Mouse (Mus musculus) CH12.LX (cell line): Measurements from ENCODE around the gene Pcna.

Experiments
- CTCF ChIP-seq, 2 experiments: IDR thresholded peaks in 1 of 2; conservative IDR thresholded peaks in 1 of 2; 2 replicates each; pipeline ENCODE4 v1.5.1; 2011 to 2012; ENCODE audit warnings: low read depth in 2 of 2, low read length in 2 of 2, improper control_type of control experiment in 1 of 2, inconsistent platforms in 1 of 2, mild to moderate bottlenecking in 1 of 2, moderate library complexity in 1 of 2
- GABPA ChIP-seq: IDR thresholded peaks from 2 replicates; pipeline ENCODE4 v1.6.1; 2012; ENCODE audit warnings: low read depth, low read length, improper control_type of control experiment, inconsistent platforms; ENCODE audit not compliant: insufficient replicate concordance
- POLR2A ChIP-seq: IDR thresholded peaks from 2 replicates; pipeline ENCODE4 v1.6.1; 2011; ENCODE audit warnings: low read depth, mild to moderate bottlenecking, improper control_type of control experiment, low read length
- POLR2AphosphoS2 ChIP-seq: IDR thresholded peaks from 2 replicates; pipeline ENCODE4 v1.6.1; 2011; ENCODE audit warnings: low read depth, low read length, improper control_type of control experiment
- ZNF384 ChIP-seq: IDR thresholded peaks from 2 replicates; pipeline ENCODE4 v1.6.1; 2012; ENCODE audit warnings: low read depth, low read length, improper control_type of control experiment, inconsistent platforms

- TF ChIP-seq POLR2AphosphoS2 (no peak), POLR2A (peak; percentile 66; the same call in 1 of the 2 replicates), CTCF (conservative IDR thresholded peaks at IDR 0.05 in 1 of 2, IDR thresholded peaks at IDR 0.05 in 1 of 2; ENCODE audit: low read depth in 2 of 2, low read length in 2 of 2) (peak; percentile 49 to 95; a peak in 3 of 4 replicates), GABPA (no peak), ZNF384 (no peak)
Measured at GRCm38 (mm10) chr2:132262879-132263398, 9.8 kb upstream of the Pcna start, which contains the start of gene Cds2.
